Mouse (Mus musculus): ENCODE measurements around the gene Cth.

Gene Cth

DNA sequence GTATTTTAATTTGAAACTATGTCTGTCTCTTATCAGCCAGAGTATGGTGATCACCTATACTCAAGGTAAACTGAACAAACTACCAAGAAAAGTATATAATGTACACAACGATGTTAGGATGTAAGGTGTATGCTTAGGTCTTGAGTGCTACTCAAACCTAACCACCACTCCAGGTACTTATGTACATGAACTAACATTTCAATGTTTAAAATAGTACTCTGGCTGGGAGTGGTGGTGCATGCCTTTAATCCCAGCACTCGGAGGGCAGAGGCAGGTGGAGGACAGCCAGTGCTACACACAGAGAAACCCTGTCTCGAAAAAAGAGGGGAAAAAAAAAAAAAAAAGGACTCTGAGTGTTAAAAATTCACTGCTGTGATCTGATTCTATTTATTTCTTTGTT lies 16.7 kb downstream of the Cth start:
- DNase-seq: no peak

- no peak for DNase-seq
Observed at GRCm38 (mm10) chr3:157901721-157902120, 23.2 kb downstream of the Cth start.

DNA sequence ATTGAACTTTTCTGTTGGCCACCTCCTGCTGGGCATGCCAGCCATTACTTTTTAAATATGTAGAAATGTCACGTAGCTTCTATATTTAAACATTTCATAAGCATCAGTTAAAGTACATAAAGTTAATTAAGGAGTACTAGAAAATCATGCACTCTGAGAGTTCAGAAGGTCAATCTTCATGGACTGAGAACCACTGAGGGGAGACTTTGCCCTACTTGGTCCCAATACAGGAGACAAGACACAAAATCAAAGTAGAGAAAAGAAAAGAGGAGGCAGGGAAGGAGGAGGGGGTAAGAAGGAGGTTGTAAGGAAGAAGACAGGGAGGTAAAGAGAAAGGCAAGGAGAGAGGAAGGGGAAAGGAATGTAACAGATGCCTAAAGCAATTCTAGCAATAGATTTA lies 24.9 kb downstream of the Cth start:
- DNase-seq: no peak

GRCm38 (mm10) chr3:157897645-157898044 lies 27.2 kb downstream of the Cth start:
- DNase-seq: no peak

GRCm38 (mm10) chr3:157891819-157892218 lies 33.1 kb downstream of the Cth start:
- DNase-seq: no peak

- DNase-seq: no peak
Observed at GRCm38 (mm10) chr3:157884081-157884643, 40.7 kb downstream of the Cth start.

GRCm38 (mm10) chr3:157883085-157883484 lies 41.8 kb downstream of the Cth start:
- DNase-seq: no peak

DNA sequence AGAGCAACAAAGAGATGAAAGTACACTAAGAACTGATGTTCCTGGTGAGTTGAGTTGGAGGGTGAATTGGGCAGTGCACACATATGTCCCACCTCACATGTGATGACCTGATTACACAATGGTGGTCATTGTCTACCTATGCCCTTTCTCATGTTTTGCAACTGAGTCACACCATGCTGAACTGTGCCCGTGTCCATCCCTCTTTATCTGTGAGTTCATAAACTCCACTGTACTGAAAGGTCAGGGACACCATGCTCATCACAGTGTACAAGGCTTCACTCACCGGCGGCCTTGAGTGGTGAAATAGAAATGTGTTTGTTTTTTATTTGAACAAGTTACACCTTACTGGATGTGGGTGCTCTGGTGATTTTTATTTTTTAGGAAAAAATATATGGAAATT lies 42.9 kb downstream of the Cth start:
- DNase-seq: no peak

DNA sequence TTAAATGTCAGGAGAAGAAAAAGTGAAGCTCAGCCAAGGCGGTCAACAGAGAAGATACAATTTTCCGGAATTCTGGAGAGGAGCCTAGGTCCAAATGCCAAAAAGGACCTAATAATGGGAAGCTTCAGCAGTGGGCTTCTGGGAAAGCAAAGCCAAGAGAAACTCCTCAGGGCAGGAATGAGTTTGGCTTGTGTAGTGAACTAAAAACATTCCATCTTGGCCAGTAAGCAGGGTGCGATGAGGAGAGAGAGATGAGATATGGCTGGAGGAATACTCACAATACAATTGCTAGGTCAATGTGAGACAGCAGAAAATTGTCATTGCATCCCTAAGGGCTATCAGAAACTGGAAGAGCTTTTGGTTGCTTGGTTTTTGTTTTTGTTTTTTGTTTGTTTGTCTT lies 43.9 kb downstream of the Cth start:
- DNase-seq: no peak

DNA sequence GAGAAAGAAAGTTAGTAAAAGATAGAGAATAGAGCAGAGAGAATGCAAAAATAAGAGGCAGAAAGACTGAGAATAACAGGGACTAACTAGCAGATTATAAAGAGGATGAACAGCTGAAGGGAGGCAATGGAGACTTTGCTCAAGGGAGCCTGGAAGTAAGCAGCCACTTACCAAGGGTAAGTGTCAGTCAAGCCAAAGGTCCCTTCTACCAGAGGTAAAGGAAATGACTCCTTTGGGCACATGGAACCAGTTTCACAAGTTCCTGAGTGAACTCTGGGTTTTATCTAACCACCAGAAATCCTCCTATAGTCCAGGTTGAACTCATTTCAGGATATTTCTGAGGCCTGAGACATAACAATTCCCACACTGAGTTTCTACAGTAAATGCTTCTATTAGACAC lies 47.0 kb downstream of the Cth start:
- no peak for DNase-seq

GRCm38 (mm10) chr3:157876439-157877156 lies 48.3 kb downstream of the Cth start:
- DNase-seq: peak; percentile 21

DNA sequence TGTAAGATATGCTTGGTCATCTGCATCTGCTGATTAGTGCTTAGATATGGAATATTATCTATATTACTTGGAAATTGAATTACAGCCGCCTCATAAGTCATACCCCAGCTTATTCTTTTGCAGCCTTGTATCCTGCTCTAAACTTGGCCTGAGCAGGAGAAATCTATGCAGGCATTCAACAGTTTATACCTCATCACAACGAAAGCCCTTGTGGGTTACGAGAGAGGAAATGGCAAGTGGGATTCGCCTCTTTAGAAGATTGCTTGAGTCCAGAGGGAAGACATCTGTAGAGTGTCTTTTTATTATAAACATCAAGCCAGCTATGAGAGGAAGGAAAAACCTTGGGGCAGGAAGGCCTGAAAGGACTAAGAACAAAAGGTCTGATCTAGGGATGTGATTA lies 52.0 kb downstream of the Cth start:
- no peak for DNase-seq

DNA sequence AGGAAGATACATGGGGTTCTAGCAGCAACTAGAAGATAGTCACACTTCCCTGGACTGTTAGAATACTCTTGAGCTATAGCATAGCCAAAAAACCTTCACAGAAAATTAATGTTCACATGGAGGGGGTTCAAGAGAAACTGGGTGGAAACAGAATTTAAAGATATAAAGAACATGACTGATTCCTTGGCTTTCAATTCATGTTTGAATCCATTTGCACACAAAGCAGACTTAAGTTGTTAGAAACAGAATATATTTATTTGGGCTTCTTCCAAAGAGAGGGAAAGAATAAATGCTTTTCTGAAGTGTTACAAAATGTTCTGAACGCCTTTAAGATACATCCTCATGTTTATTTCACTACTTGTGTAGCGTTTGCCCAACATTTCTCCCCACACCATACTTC lies 57.0 kb downstream of the Cth start:
- no peak for DNase-seq

DNA sequence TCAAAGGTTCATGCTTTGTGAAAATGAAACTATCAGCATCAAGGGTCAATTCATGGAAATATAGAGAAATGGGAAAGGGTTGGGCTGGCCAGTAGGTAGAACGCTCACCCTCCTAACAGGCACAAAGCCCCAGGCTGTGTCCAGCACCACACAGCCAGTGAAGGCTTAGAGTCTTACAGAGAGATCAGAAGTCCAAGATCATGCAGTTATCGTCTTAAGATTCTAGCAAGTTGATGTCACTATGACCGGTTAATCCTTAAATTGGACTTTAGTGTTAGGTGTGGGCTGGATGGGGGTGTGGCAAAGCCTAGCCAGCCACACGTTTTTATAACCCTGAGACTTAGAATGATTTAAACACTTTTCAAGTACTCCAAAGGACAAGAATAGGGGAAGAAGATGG lies 58.6 kb downstream of the Cth start:
- DNase-seq: peak; percentile 8

GRCm38 (mm10) chr3:157865848-157866247 lies 59.0 kb downstream of the Cth start:
- no peak for DNase-seq

DNA sequence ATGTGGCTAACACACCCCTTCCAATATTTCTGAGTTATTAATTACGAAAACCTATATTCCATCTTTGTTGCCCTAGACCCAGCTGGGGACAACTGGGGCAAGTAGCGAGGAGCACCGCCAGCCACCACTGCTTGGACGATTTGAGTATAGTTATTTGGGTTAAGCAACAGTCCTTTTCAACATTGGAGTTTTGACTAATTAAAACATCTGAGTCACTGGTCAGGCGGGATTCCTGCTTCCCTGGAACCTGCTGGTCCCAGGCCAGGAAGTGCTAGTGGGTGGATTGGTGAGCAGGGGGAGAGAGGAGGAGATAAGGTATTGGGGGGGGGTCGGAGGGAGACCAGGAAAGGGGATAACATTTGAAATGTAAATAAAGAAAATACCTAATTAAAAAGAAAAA lies 59.4 kb downstream of the Cth start:
- DNase-seq: no peak

DNA sequence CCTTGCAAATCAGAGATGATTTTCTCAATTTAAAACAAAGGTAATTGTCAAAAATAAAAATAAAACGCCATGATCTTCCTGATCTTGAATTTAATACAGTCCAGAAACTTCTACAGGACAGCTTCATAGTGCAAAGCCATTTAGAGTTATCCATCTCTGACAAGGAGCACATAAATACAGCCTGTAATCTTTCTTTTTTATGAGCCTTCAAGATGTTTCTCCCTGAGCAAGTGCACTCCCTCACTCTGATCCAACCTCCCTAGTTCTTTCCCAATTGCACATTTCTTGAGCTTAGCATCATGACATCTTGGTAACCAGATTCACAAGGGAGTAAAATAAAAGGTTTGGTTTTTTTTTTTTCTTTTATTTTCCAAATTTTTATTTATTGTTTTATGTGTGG lies 72.1 kb downstream of the Cth start:
- DNase-seq: no peak

DNA sequence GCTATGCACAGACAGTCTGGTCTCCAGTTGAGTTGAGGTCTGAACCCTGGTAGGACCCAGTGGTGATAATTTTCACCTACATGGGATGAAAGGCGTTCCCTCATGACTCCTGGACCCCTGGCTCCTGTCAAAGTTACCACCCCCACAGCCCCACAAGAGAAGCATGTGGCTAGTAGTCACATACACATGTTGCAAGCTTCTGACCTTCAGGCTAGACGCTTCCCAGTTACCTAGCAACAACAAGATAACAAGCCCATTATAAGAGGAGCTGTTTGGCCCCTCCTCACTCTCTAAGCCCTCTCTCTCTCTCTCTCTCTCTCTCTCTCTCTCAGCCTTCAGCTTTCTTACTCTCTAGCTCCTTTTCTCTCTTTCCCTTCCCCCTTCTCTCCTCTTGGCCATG lies 76.4 kb downstream of the Cth start:
- no peak for DNase-seq

- no peak for DNase-seq
Observed at GRCm38 (mm10) chr3:157847338-157848284, 77.3 kb downstream of the Cth start.
